Mouse (Mus musculus): ENCODE measurements around the gene Dmgdh. TPM values are rescaled to one million over a fixed set of nuclear protein-coding genes. Genes with fewer than 3 reads are reported as not detected.

Gene Dmgdh
- polyA plus RNA-seq, 1 experiment from 2014 or later: not detected

GRCm38 (mm10) chr13:93717113-93717512, 42.9 kb downstream of the Dmgdh start:
- Histone ChIP-seq H3K36me3 (replicated peaks) (no peaks in the 10 kb centered on the region), H3K4me3 (no peak overlapping the region), H3K9me3 (no peaks in the 10 kb centered on the region), H3K27me3 (ENCODE audit: poor library complexity, severe bottlenecking) (no peaks in the 10 kb centered on the region), H3K27ac (0 out of 2 replicates have a peak overlapping the region, but pooled peaks have one; percentile 6), H3K4me1 (peaks cover 6% of the 10 kb centered on the region)
- DNase-seq (ENCODE audit: extremely low spot score, low spot score): no peak
- WGBS: 62% methylated on average over 7 of the region's 7 CpGs

GRCm38 (mm10) chr13:93718948-93719347, 44.7 kb downstream of the Dmgdh start:
- Histone ChIP-seq H3K36me3 (replicated peaks) (no peaks in the 10 kb centered on the region), H3K9me3 (no peaks in the 10 kb centered on the region), H3K4me3 (no peak overlapping the region), H3K4me1 (peaks cover 6% of the 10 kb centered on the region), H3K27ac (peak overlapping the region; percentile 72), H3K27me3 (ENCODE audit: poor library complexity, severe bottlenecking) (no peaks in the 10 kb centered on the region)
- peak; percentile 46 for DNase-seq (ENCODE audit: extremely low spot score, low spot score)
- WGBS: 6% methylated on average over 7 of the region's 7 CpGs

GRCm38 (mm10) chr13:93721916-93722315, 47.7 kb downstream of the Dmgdh start:
- no peaks in the 10 kb centered on the region for H3K27me3 ChIP-seq (ENCODE audit: poor library complexity, severe bottlenecking)
- no peak overlapping the region for H3K27ac ChIP-seq
- 93% methylated on average over 4 of the region's 4 CpGs for WGBS
- no peaks in the 10 kb centered on the region for H3K36me3 ChIP-seq (replicated peaks)
- no peak overlapping the region for H3K4me3 ChIP-seq
- H3K4me1 ChIP-seq: peaks cover 10% of the 10 kb centered on the region
- H3K9me3 ChIP-seq: no peaks in the 10 kb centered on the region
- DNase-seq (ENCODE audit: extremely low spot score, low spot score): no peak

GRCm38 (mm10) chr13:93723455-93723854, 49.2 kb downstream of the Dmgdh start:
- 82% methylated on average over 3 of the region's 3 CpGs for WGBS
- Histone ChIP-seq H3K36me3 (replicated peaks) (no peaks in the 10 kb centered on the region), H3K9me3 (no peaks in the 10 kb centered on the region), H3K4me3 (no peak overlapping the region), H3K27me3 (ENCODE audit: poor library complexity, severe bottlenecking) (no peaks in the 10 kb centered on the region), H3K27ac (no peak overlapping the region), H3K4me1 (peaks cover 3% of the 10 kb centered on the region; the same call in 1 of the 2 replicates)
- DNase-seq (ENCODE audit: extremely low spot score, low spot score): no peak

- H3K4me1 ChIP-seq: peaks cover 3% of the 10 kb centered on the region; the same call in 1 of the 2 replicates
- no peak for DNase-seq (ENCODE audit: extremely low spot score, low spot score)
- H3K27ac ChIP-seq: no peak overlapping the region
- H3K27me3 ChIP-seq (ENCODE audit: poor library complexity, severe bottlenecking): no peaks in the 10 kb centered on the region
- H3K36me3 ChIP-seq (replicated peaks): no peaks in the 10 kb centered on the region
- WGBS: 39% methylated on average over 2 of the region's 2 CpGs
- no peak overlapping the region for H3K4me3 ChIP-seq
- H3K9me3 ChIP-seq: no peaks in the 10 kb centered on the region
Measured at GRCm38 (mm10) chr13:93724206-93724605, 50.0 kb downstream of the Dmgdh start.

- DNase-seq (ENCODE audit: extremely low spot score, low spot score): no peak
- no peaks in the 10 kb centered on the region for H3K36me3 ChIP-seq (replicated peaks)
- H3K4me3 ChIP-seq: no peak overlapping the region
- whole genome bisulfite sequencing: 90% methylated on average over 5 of the region's 5 CpGs
- no peaks in the 10 kb centered on the region for H3K4me1 ChIP-seq
- no peaks in the 10 kb centered on the region for H3K9me3 ChIP-seq
- H3K27ac ChIP-seq: no peak overlapping the region
- no peaks in the 10 kb centered on the region for H3K27me3 ChIP-seq (ENCODE audit: poor library complexity, severe bottlenecking)
Measured at GRCm38 (mm10) chr13:93735131-93735636, 61.0 kb downstream of the Dmgdh start.

- WGBS: 61% methylated on average over 8 of the region's 8 CpGs
- DNase-seq (ENCODE audit: extremely low spot score, low spot score): no peak
- no peaks in the 10 kb centered on the region for H3K27me3 ChIP-seq (ENCODE audit: poor library complexity, severe bottlenecking)
Measured at GRCm38 (mm10) chr13:93744118-93744517, 69.9 kb downstream of the Dmgdh start.

GRCm38 (mm10) chr13:93752597-93753400, 78.6 kb downstream of the Dmgdh start:
- DNase-seq (ENCODE audit: extremely low spot score, low spot score): no peak
- 64% methylated on average over 14 of the region's 14 CpGs for WGBS

More at GRCm38 (mm10) chr13:93744118-93744517, 69.9 kb downstream of the Dmgdh start:
- Histone ChIP-seq H3K9me3 (no peaks in the 10 kb centered on the region), H3K4me1 (no peaks in the 10 kb centered on the region), H3K27ac (no peak overlapping the region), H3K36me3 (replicated peaks) (no peaks in the 10 kb centered on the region), H3K4me3 (no peak overlapping the region)

GRCm38 (mm10) chr13:93755084-93755483, 80.9 kb downstream of the Dmgdh start:
- no peaks in the 10 kb centered on the region for H3K36me3 ChIP-seq (replicated peaks)
- H3K27me3 ChIP-seq (ENCODE audit: poor library complexity, severe bottlenecking): no peaks in the 10 kb centered on the region
- WGBS: 92% methylated on average over 4 of the region's 4 CpGs
- no peak overlapping the region for H3K4me3 ChIP-seq
- DNase-seq (ENCODE audit: extremely low spot score, low spot score): no peak
- peaks cover 30% of the 10 kb centered on the region for H3K4me1 ChIP-seq
- no peak overlapping the region for H3K27ac ChIP-seq
- no peaks in the 10 kb centered on the region for H3K9me3 ChIP-seq

More at GRCm38 (mm10) chr13:93752597-93753400, 78.6 kb downstream of the Dmgdh start:
- peak overlapping the region; percentile 63; the same call in 1 of the 2 replicates for H3K27ac ChIP-seq
- no peaks in the 10 kb centered on the region for H3K36me3 ChIP-seq (replicated peaks)
- no peaks in the 10 kb centered on the region for H3K27me3 ChIP-seq (ENCODE audit: poor library complexity, severe bottlenecking)
- no peak overlapping the region for H3K4me3 ChIP-seq
- H3K4me1 ChIP-seq: peaks cover 19% of the 10 kb centered on the region
- no peaks in the 10 kb centered on the region for H3K9me3 ChIP-seq

- WGBS: 90% methylated on average over 7 of the region's 7 CpGs
- Histone ChIP-seq H3K9me3 (no peaks in the 10 kb centered on the region), H3K27ac (no peak overlapping the region), H3K27me3 (ENCODE audit: poor library complexity, severe bottlenecking) (no peaks in the 10 kb centered on the region), H3K4me3 (no peak overlapping the region), H3K4me1 (peaks cover 30% of the 10 kb centered on the region), H3K36me3 (replicated peaks) (no peaks in the 10 kb centered on the region)
- DNase-seq (ENCODE audit: extremely low spot score, low spot score): no peak
Measured at GRCm38 (mm10) chr13:93756674-93757073, 82.4 kb downstream of the Dmgdh start.

- WGBS: 93% methylated on average over 6 of the region's 6 CpGs
- H3K4me3 ChIP-seq: no peak overlapping the region
- H3K27me3 ChIP-seq (ENCODE audit: poor library complexity, severe bottlenecking): no peaks in the 10 kb centered on the region
- no peak for DNase-seq (ENCODE audit: extremely low spot score, low spot score)
- H3K36me3 ChIP-seq (replicated peaks): no peaks in the 10 kb centered on the region
- no peak overlapping the region for H3K27ac ChIP-seq
- peaks cover 30% of the 10 kb centered on the region for H3K4me1 ChIP-seq
- H3K9me3 ChIP-seq: no peaks in the 10 kb centered on the region
Measured at GRCm38 (mm10) chr13:93757514-93757913, 83.3 kb downstream of the Dmgdh start.

GRCm38 (mm10) chr13:93758149-93758898, 84.1 kb downstream of the Dmgdh start:
- H3K9me3 ChIP-seq: no peaks in the 10 kb centered on the region
- H3K4me1 ChIP-seq: peaks cover 22% of the 10 kb centered on the region
- DNase-seq (ENCODE audit: extremely low spot score, low spot score): no peak
- no peak overlapping the region for H3K27ac ChIP-seq
- H3K36me3 ChIP-seq (replicated peaks): no peaks in the 10 kb centered on the region
- H3K27me3 ChIP-seq (ENCODE audit: poor library complexity, severe bottlenecking): no peaks in the 10 kb centered on the region
- no peak overlapping the region for H3K4me3 ChIP-seq
- 67% methylated on average over 14 of the region's 14 CpGs for WGBS

- peaks cover 12% of the 10 kb centered on the region; the same call in 1 of the 2 replicates for H3K4me1 ChIP-seq
- H3K36me3 ChIP-seq (replicated peaks): no peaks in the 10 kb centered on the region
- no peak overlapping the region for H3K27ac ChIP-seq
- H3K27me3 ChIP-seq (ENCODE audit: poor library complexity, severe bottlenecking): no peaks in the 10 kb centered on the region
- WGBS: 95% methylated on average over 8 of the region's 8 CpGs
- DNase-seq (ENCODE audit: extremely low spot score, low spot score): no peak
- no peaks in the 10 kb centered on the region for H3K9me3 ChIP-seq
- no peak overlapping the region for H3K4me3 ChIP-seq
Measured at GRCm38 (mm10) chr13:93761831-93762230, 87.6 kb downstream of the Dmgdh start.
